Mouse (Mus musculus): ENCODE measurements at regions not wholly inside any gene's neighbourhood (a gene's known extent, or its start where the extent isn't known, plus 50 kb on each side); places are given as distances from the start of the nearest gene placed in this dataset.

GRCm38 (mm10) chr9:30283080-30283770 lies 143.7 kb upstream of the Snx19 start:
- H3K9ac ChIP-seq (ENCODE audit: low read depth, poor library complexity, severe bottlenecking), result no peak overlapping the region
- H3K27me3 ChIP-seq (ENCODE audit: control insufficient read depth, insufficient read depth, low read length, poor library complexity, severe bottlenecking), result no peaks in the 10 kb centered on the region
- no peak overlapping the region for H3K27ac ChIP-seq (ENCODE audit: insufficient read depth, low read length)
- no peaks in the 10 kb centered on the region for H3K36me3 ChIP-seq (ENCODE audit: control insufficient read depth, insufficient read depth, low read length, poor library complexity, severe bottlenecking)
- no peak overlapping the region for H3K4me3 ChIP-seq (ENCODE audit: low read depth, low read length)
- no peaks in the 10 kb centered on the region for H3K4me1 ChIP-seq (ENCODE audit: control insufficient read depth, insufficient read depth, low read length)
- TF ChIP-seq CTCF (IDR thresholded peaks at IDR 0.05; ENCODE audit: low read depth, low read length) (no peak), EP300 (IDR thresholded peaks at IDR 0.05; ENCODE audit: insufficient read depth, low read depth, low read length) (no peak), POLR2A (IDR thresholded peaks at IDR 0.05; ENCODE audit: insufficient read depth, low read length) (no peak)
- H3K9me3 ChIP-seq (replicated peaks; ENCODE audit: control insufficient read depth, insufficient read depth, low read length, poor library complexity, severe bottlenecking), result no peaks in the 10 kb centered on the region

GRCm38 (mm10) chr9:30283771-30284148 lies 143.1 kb upstream of the Snx19 start:
- Histone ChIP-seq H3K4me3 (ENCODE audit: low read depth, low read length) (no peak overlapping the region), H3K27ac (ENCODE audit: insufficient read depth, low read length) (no peak overlapping the region), H3K9ac (ENCODE audit: low read depth, poor library complexity, severe bottlenecking) (no peak overlapping the region), H3K27me3 (ENCODE audit: control insufficient read depth, insufficient read depth, low read length, poor library complexity, severe bottlenecking) (no peaks in the 10 kb centered on the region), H3K36me3 (ENCODE audit: control insufficient read depth, insufficient read depth, low read length, poor library complexity, severe bottlenecking) (no peaks in the 10 kb centered on the region), H3K4me1 (ENCODE audit: control insufficient read depth, insufficient read depth, low read length) (no peaks in the 10 kb centered on the region), H3K9me3 (replicated peaks; ENCODE audit: control insufficient read depth, insufficient read depth, low read length, poor library complexity, severe bottlenecking) (no peaks in the 10 kb centered on the region)
- TF ChIP-seq POLR2A (IDR thresholded peaks at IDR 0.05; ENCODE audit: insufficient read depth, low read length), result no peak
- no peak for TF ChIP-seq EP300 (IDR thresholded peaks at IDR 0.05; ENCODE audit: insufficient read depth, low read depth, low read length)
- no peak for TF ChIP-seq CTCF (IDR thresholded peaks at IDR 0.05; ENCODE audit: low read depth, low read length)

- no peak overlapping the region for H3K4me3 ChIP-seq (ENCODE audit: low read depth, low read length)
- H3K9me3 ChIP-seq (replicated peaks; ENCODE audit: control insufficient read depth, insufficient read depth, low read length, poor library complexity, severe bottlenecking), result no peaks in the 10 kb centered on the region
- no peaks in the 10 kb centered on the region for H3K4me1 ChIP-seq (ENCODE audit: control insufficient read depth, insufficient read depth, low read length)
- H3K27me3 ChIP-seq (ENCODE audit: control insufficient read depth, insufficient read depth, low read length, poor library complexity, severe bottlenecking), result no peaks in the 10 kb centered on the region
- H3K36me3 ChIP-seq (ENCODE audit: control insufficient read depth, insufficient read depth, low read length, poor library complexity, severe bottlenecking), result no peaks in the 10 kb centered on the region
- H3K9ac ChIP-seq (ENCODE audit: low read depth, poor library complexity, severe bottlenecking), result no peak overlapping the region
- TF ChIP-seq CTCF (IDR thresholded peaks at IDR 0.05; ENCODE audit: low read depth, low read length) (no peak), EP300 (IDR thresholded peaks at IDR 0.05; ENCODE audit: insufficient read depth, low read depth, low read length) (peak; percentile 54; the same call in 1 of the 2 replicates)
- no peak overlapping the region for H3K27ac ChIP-seq (ENCODE audit: insufficient read depth, low read length)
Observed at GRCm38 (mm10) chr9:30284562-30285323, 142.2 kb upstream of the Snx19 start.

GRCm38 (mm10) chr9:30285324-30285599 lies 141.6 kb upstream of the Snx19 start:
- no peaks in the 10 kb centered on the region for H3K4me1 ChIP-seq (ENCODE audit: control insufficient read depth, insufficient read depth, low read length)
- H3K9me3 ChIP-seq (replicated peaks; ENCODE audit: control insufficient read depth, insufficient read depth, low read length, poor library complexity, severe bottlenecking), result no peaks in the 10 kb centered on the region
- H3K36me3 ChIP-seq (ENCODE audit: control insufficient read depth, insufficient read depth, low read length, poor library complexity, severe bottlenecking), result no peaks in the 10 kb centered on the region
- TF ChIP-seq POLR2A (IDR thresholded peaks at IDR 0.05; ENCODE audit: insufficient read depth, low read length), result no peak
- no peak for TF ChIP-seq EP300 (IDR thresholded peaks at IDR 0.05; ENCODE audit: insufficient read depth, low read depth, low read length)
- TF ChIP-seq CTCF (IDR thresholded peaks at IDR 0.05; ENCODE audit: low read depth, low read length), result no peak
- H3K4me3 ChIP-seq (ENCODE audit: low read depth, low read length), result no peak overlapping the region
- H3K27ac ChIP-seq (ENCODE audit: insufficient read depth, low read length), result no peak overlapping the region
- no peaks in the 10 kb centered on the region for H3K27me3 ChIP-seq (ENCODE audit: control insufficient read depth, insufficient read depth, low read length, poor library complexity, severe bottlenecking)
- no peak overlapping the region for H3K9ac ChIP-seq (ENCODE audit: low read depth, poor library complexity, severe bottlenecking)

GRCm38 (mm10) chr9:30299844-30300243 lies 127.1 kb upstream of the Snx19 start:
- Histone ChIP-seq H3K4me1 (ENCODE audit: control insufficient read depth, insufficient read depth, low read length) (no peaks in the 10 kb centered on the region), H3K27ac (ENCODE audit: insufficient read depth, low read length) (no peak overlapping the region), H3K9ac (ENCODE audit: low read depth, poor library complexity, severe bottlenecking) (no peak overlapping the region), H3K36me3 (ENCODE audit: control insufficient read depth, insufficient read depth, low read length, poor library complexity, severe bottlenecking) (no peaks in the 10 kb centered on the region), H3K9me3 (replicated peaks; ENCODE audit: control insufficient read depth, insufficient read depth, low read length, poor library complexity, severe bottlenecking) (no peaks in the 10 kb centered on the region), H3K27me3 (ENCODE audit: control insufficient read depth, insufficient read depth, low read length, poor library complexity, severe bottlenecking) (no peaks in the 10 kb centered on the region), H3K4me3 (ENCODE audit: low read depth, low read length) (no peak overlapping the region)
- no peak for TF ChIP-seq POLR2A (IDR thresholded peaks at IDR 0.05; ENCODE audit: insufficient read depth, low read length)
- TF ChIP-seq EP300 (IDR thresholded peaks at IDR 0.05; ENCODE audit: insufficient read depth, low read depth, low read length), result no peak
- peak; percentile 29 for TF ChIP-seq CTCF (IDR thresholded peaks at IDR 0.05; ENCODE audit: low read depth, low read length)

GRCm38 (mm10) chr9:30308281-30308680 lies 118.6 kb upstream of the Snx19 start:
- no peak overlapping the region for H3K4me3 ChIP-seq (ENCODE audit: low read depth, low read length)
- no peaks in the 10 kb centered on the region for H3K36me3 ChIP-seq (ENCODE audit: control insufficient read depth, insufficient read depth, low read length, poor library complexity, severe bottlenecking)
- no peaks in the 10 kb centered on the region for H3K4me1 ChIP-seq (ENCODE audit: control insufficient read depth, insufficient read depth, low read length)
- H3K27ac ChIP-seq (ENCODE audit: insufficient read depth, low read length), result no peak overlapping the region
- no peaks in the 10 kb centered on the region for H3K9me3 ChIP-seq (replicated peaks; ENCODE audit: control insufficient read depth, insufficient read depth, low read length, poor library complexity, severe bottlenecking)
- no peaks in the 10 kb centered on the region for H3K27me3 ChIP-seq (ENCODE audit: control insufficient read depth, insufficient read depth, low read length, poor library complexity, severe bottlenecking)
- no peak overlapping the region for H3K9ac ChIP-seq (ENCODE audit: low read depth, poor library complexity, severe bottlenecking)
- TF ChIP-seq POLR2A (IDR thresholded peaks at IDR 0.05; ENCODE audit: insufficient read depth, low read length) (no peak), EP300 (IDR thresholded peaks at IDR 0.05; ENCODE audit: insufficient read depth, low read depth, low read length) (no peak), CTCF (IDR thresholded peaks at IDR 0.05; ENCODE audit: low read depth, low read length) (no peak)

All from ES-Bruce4 (cell line).